Mouse (Mus musculus) G1E (cell line): ENCODE data around the gene Slc35c2.

Experiments used
- CTCF ChIP-seq: IDR thresholded peaks from 2 replicates; pipeline ENCODE4 v1.5.1; 2012; ENCODE audit warnings: low read depth, low read length, inconsistent platforms, mixed read lengths
- GATA1 ChIP-seq: IDR thresholded peaks from 2 replicates; pipeline ENCODE4 v1.6.1; 2012; ENCODE audit warnings: borderline replicate concordance, low read length, inconsistent platforms, mixed read lengths
- GATA2 ChIP-seq: IDR thresholded peaks from 2 replicates; pipeline ENCODE4 v1.6.1; 2012; ENCODE audit warnings: low read depth, low read length, inconsistent platforms, borderline replicate concordance
- POLR2AphosphoS5 ChIP-seq: IDR thresholded peaks from 2 replicates; pipeline ENCODE4 v1.6.1; 2012; ENCODE audit warnings: low read depth, low read length, inconsistent platforms; ENCODE audit not compliant: insufficient replicate concordance
- TAL1 ChIP-seq: conservative IDR thresholded peaks from 2 replicates; pipeline ENCODE4 v1.6.1; 2012; ENCODE audit warnings: low read depth, low read length, inconsistent platforms, mixed read lengths

- TF ChIP-seq GATA1 (no peak), POLR2AphosphoS5 (no peak), CTCF (no peak), GATA2 (no peak), TAL1 (no peak)
These were observed 28.5 kb upstream of the Slc35c2 start for GRCm38 (mm10) chr2:165316204-165316603.
